Mouse (Mus musculus) E14TG2a.4 (cell line): ENCODE data around the gene Klhl5.

ENCODE experiments used
- CTCF ChIP-seq: conservative IDR thresholded peaks from 2 replicates; pipeline ENCODE4 v1.5.1; 2014; ENCODE audit warnings: low read length
- NANOG ChIP-seq: IDR thresholded peaks from 2 replicates; pipeline ENCODE4 v1.6.1; 2014; ENCODE audit warnings: borderline replicate concordance, low read length, mixed read lengths
- POU5F1 ChIP-seq: IDR thresholded peaks from 2 replicates; pipeline ENCODE4 v1.6.1; 2014; ENCODE audit warnings: low read length, borderline replicate concordance

- TF ChIP-seq CTCF: no peak
- TF ChIP-seq POU5F1: no peak
- TF ChIP-seq NANOG: no peak
These were observed 62.9 kb downstream of the Klhl5 start for GRCm38 (mm10) chr5:65170206-65170605.
